Mouse (Mus musculus): Measurements from ENCODE around the gene Ltbp3.

The Ltbp3 gene

GRCm38 (mm10) chr19:5756991-5757636, 16.4 kb downstream of the Ltbp3 start:
- Histone ChIP-seq H3K27me3 (ENCODE audit: control insufficient read depth, insufficient read depth, low read length, poor library complexity, severe bottlenecking) (no peaks in the 10 kb centered on the region), H3K36me3 (ENCODE audit: control insufficient read depth, insufficient read depth, low read length, poor library complexity, severe bottlenecking) (peaks cover 5% of the 10 kb centered on the region)
- no peak for DNase-seq (ENCODE audit: low read depth, low spot score)

GRCm38 (mm10) chr19:5758878-5759403, 18.2 kb downstream of the Ltbp3 start:
- no peak for DNase-seq (ENCODE audit: low read depth, low spot score)
- Histone ChIP-seq H3K36me3 (ENCODE audit: control insufficient read depth, insufficient read depth, low read length, poor library complexity, severe bottlenecking) (peaks cover 5% of the 10 kb centered on the region), H3K27me3 (ENCODE audit: control insufficient read depth, insufficient read depth, low read length, poor library complexity, severe bottlenecking) (no peaks in the 10 kb centered on the region)

DNA sequence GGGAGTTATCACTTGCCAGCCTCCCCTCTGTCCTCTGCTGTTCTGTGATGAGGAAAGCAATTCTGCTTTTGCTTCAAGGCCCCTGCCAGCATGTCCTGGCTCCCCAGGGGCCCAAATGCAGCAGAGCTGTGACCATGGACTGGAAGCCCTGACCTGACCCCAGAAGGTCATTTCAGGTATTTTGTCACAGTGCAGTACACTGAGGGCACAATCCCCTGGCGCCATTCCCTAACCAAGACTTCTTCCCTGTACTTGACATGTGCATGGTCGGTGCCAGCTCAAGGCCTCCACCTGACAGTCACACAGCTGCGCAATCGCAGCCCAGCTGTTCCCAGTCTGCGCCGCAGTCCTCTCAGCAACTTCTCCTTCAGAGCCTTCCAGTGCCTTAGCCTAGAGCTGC, 22.5 kb downstream of the Ltbp3 start:
- no peaks in the 10 kb centered on the region for H3K27me3 ChIP-seq (ENCODE audit: control insufficient read depth, insufficient read depth, low read length, poor library complexity, severe bottlenecking)
- DNase-seq (ENCODE audit: low read depth, low spot score) = no peak
- H3K36me3 ChIP-seq (ENCODE audit: control insufficient read depth, insufficient read depth, low read length, poor library complexity, severe bottlenecking) = peaks cover 11% of the 10 kb centered on the region

GRCm38 (mm10) chr19:5767271-5767670, 26.6 kb downstream of the Ltbp3 start:
- peaks cover 9% of the 10 kb centered on the region for H3K36me3 ChIP-seq (ENCODE audit: control insufficient read depth, insufficient read depth, low read length, poor library complexity, severe bottlenecking)
- no peak for DNase-seq (ENCODE audit: low read depth, low spot score)
- no peaks in the 10 kb centered on the region for H3K27me3 ChIP-seq (ENCODE audit: control insufficient read depth, insufficient read depth, low read length, poor library complexity, severe bottlenecking)

GRCm38 (mm10) chr19:5770311-5770710, 29.6 kb downstream of the Ltbp3 start:
- no peaks in the 10 kb centered on the region for H3K27me3 ChIP-seq (ENCODE audit: control insufficient read depth, insufficient read depth, low read length, poor library complexity, severe bottlenecking)
- DNase-seq (ENCODE audit: low read depth, low spot score) = peak; percentile 29
- peaks cover 5% of the 10 kb centered on the region for H3K36me3 ChIP-seq (ENCODE audit: control insufficient read depth, insufficient read depth, low read length, poor library complexity, severe bottlenecking)

DNA sequence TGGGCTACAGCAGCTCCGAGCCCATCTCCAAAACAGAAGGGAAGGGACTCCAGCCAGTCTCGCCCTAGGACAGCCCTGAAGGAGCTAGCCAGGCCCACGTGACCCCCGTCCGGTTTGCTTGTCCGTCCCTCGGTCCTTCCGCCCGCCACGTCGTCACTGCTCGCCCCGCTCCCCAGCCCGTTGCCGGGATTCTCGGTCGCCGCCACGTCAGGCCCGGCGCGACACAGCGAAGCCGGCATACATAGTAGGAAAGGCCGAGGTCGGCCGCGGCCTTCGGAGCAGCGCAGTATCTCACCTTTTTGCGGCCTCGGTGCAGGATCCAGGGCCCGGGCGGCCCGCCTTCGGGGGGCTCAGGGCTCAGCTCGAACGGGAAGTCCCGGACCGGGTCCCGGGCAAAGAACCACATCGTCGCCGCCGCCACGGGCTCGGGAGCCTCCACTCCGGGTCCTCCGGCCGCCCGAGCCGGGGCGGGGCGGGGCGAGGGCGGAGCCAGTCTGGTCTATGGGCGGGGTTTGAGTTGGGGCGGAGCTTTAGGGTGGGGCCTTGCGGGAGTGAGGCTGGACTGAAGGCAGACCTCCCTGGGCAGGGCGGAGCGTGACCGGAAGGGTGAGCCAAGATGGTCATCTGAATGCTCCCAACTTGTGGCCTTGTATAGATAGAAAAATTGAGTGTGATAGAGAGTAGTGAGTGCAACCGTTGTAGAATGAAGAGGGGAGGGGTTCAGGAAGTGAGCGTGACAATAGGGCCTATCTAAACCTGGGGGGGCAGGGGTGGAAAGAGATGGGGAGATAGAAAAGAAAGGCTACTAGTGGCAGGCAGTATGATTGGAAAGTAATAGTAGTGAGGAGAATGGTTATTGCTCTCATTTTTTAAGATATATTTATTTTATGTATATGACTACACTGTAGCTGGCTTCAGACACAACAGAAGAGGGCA, 30.5 kb downstream of the Ltbp3 start, which contains the start of gene Scyl1:
Gene Scyl1 (minus strand): TSS at position 495 of the 936 bp plus-strand sequence.
- peaks cover 3% of the 10 kb centered on the region; the same call in 1 of the 2 replicates for H3K36me3 ChIP-seq (ENCODE audit: control insufficient read depth, insufficient read depth, low read length, poor library complexity, severe bottlenecking)
- no peaks in the 10 kb centered on the region for H3K27me3 ChIP-seq (ENCODE audit: control insufficient read depth, insufficient read depth, low read length, poor library complexity, severe bottlenecking)
- DNase-seq (ENCODE audit: low read depth, low spot score) = peak; percentile 89

DNA sequence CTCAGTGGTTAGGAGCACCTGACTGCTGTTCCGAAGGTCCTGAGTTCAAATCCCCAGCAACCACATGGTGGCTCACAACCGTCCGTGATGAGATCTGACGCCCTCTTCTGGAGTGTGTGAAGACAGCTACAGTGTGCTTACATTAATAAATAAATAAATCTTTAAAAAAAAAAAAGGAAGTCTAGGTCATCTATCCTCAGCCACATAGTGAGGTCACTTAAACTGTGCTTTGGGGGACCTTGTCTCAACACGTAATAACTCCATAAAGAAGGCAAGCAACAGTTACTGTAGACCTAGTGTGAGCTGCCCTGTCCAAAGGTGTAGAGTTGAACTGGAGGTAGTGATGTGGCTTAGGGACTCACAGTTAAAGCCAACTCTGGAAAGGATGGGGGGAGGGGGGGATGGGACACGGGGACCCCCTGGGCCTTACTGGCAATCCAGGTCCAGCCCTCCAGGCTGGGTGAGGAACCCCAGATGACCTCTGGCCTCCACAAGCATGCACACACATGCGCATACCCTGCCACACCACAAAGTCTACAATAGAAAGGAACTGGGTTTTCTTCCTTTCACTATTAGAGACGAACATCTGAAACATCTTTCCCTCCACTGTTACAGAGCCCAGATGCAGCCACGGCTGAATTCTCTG, 36.8 kb downstream of the Ltbp3 start:
- Histone ChIP-seq H3K36me3 (ENCODE audit: control insufficient read depth, insufficient read depth, low read length, poor library complexity, severe bottlenecking) (no peaks in the 10 kb centered on the region), H3K27me3 (ENCODE audit: control insufficient read depth, insufficient read depth, low read length, poor library complexity, severe bottlenecking) (no peaks in the 10 kb centered on the region)
- DNase-seq (ENCODE audit: low read depth, low spot score) = no peak

DNA sequence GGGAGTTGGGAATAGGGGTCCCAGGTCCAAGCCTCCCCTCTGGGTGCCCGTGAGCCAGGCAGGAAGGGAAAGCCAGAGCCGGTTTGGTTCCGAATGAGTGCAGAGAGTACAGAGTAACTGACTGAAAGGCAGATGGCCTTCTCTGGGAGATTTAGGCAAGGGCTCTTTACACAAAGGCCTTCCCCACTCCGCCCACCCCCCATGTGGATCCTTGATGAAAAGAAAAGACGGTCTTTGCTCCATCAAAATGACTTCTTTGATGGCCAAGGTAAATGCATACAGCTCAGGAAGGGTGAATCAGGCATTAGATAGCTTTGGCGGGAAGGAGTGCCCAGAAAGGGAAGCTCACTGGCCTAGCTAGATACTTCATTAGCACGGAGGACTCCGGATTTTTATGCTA, 37.6 kb downstream of the Ltbp3 start:
- no peak for DNase-seq (ENCODE audit: low read depth, low spot score)
- no peaks in the 10 kb centered on the region for H3K36me3 ChIP-seq (ENCODE audit: control insufficient read depth, insufficient read depth, low read length, poor library complexity, severe bottlenecking)
- no peaks in the 10 kb centered on the region for H3K27me3 ChIP-seq (ENCODE audit: control insufficient read depth, insufficient read depth, low read length, poor library complexity, severe bottlenecking)

DNA sequence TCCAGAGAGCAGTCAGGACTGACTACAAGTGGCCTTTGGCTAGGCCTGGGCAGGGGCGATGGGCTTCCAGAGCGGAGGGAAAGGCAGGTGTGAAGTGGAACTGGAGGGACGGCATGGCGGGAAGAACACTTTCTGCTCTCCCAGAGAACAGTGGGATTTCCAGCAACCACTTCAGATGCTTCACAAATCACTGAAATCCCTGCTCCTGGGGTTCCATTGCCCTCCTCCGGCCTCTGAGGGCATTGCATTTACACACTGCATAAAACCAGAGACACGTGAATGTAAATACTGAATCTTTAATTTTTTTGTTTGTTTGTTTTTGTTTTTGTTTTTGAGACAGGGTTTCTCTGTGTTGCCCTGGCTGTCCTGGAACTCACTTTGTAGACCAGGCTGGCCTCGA, 39.5 kb downstream of the Ltbp3 start:
- no peaks in the 10 kb centered on the region for H3K27me3 ChIP-seq (ENCODE audit: control insufficient read depth, insufficient read depth, low read length, poor library complexity, severe bottlenecking)
- H3K36me3 ChIP-seq (ENCODE audit: control insufficient read depth, insufficient read depth, low read length, poor library complexity, severe bottlenecking) = no peaks in the 10 kb centered on the region
- peak; percentile 27 for DNase-seq (ENCODE audit: low read depth, low spot score)

DNA sequence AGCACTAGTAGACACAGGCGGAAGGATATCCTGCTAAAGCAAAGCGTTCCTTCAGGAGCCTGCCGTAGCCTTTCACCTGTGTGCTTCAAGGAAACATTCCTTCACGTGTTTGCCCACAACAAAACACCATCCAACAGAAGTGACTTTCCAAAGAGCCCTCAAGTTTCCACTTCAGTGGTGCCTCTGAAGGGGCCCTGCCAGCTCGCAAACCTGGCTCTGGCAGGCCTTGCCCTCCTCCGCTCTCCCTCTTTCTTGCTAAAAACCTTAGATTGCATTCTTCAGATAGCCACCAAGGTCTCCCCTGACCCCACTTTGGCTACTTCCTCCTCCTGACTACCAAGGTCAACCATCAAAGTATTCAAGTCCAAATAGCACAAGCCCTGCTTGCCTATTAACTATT, 40.8 kb downstream of the Ltbp3 start:
- Histone ChIP-seq H3K27me3 (ENCODE audit: control insufficient read depth, insufficient read depth, low read length, poor library complexity, severe bottlenecking) (no peaks in the 10 kb centered on the region), H3K36me3 (ENCODE audit: control insufficient read depth, insufficient read depth, low read length, poor library complexity, severe bottlenecking) (no peaks in the 10 kb centered on the region)
- no peak for DNase-seq (ENCODE audit: low read depth, low spot score)

- no peaks in the 10 kb centered on the region for H3K27me3 ChIP-seq (ENCODE audit: control insufficient read depth, insufficient read depth, low read length, poor library complexity, severe bottlenecking)
These were observed 41.4 kb downstream of the Ltbp3 start for GRCm38 (mm10) chr19:5782121-5782520.

GRCm38 (mm10) chr19:5784958-5785577, 44.4 kb downstream of the Ltbp3 start:
- Histone ChIP-seq H3K27me3 (ENCODE audit: control insufficient read depth, insufficient read depth, low read length, poor library complexity, severe bottlenecking) (no peaks in the 10 kb centered on the region), H3K36me3 (ENCODE audit: control insufficient read depth, insufficient read depth, low read length, poor library complexity, severe bottlenecking) (no peaks in the 10 kb centered on the region)
- no peak for DNase-seq (ENCODE audit: low read depth, low spot score)

More at GRCm38 (mm10) chr19:5782121-5782520, 41.4 kb downstream of the Ltbp3 start:
- no peak for DNase-seq (ENCODE audit: low read depth, low spot score)
- H3K36me3 ChIP-seq (ENCODE audit: control insufficient read depth, insufficient read depth, low read length, poor library complexity, severe bottlenecking) = no peaks in the 10 kb centered on the region

GRCm38 (mm10) chr19:5786441-5787114, 45.9 kb downstream of the Ltbp3 start:
- Histone ChIP-seq H3K27me3 (ENCODE audit: control insufficient read depth, insufficient read depth, low read length, poor library complexity, severe bottlenecking) (no peaks in the 10 kb centered on the region), H3K36me3 (ENCODE audit: control insufficient read depth, insufficient read depth, low read length, poor library complexity, severe bottlenecking) (no peaks in the 10 kb centered on the region)
- DNase-seq (ENCODE audit: low read depth, low spot score) = peak; percentile 94

GRCm38 (mm10) chr19:5787128-5787635, 46.5 kb downstream of the Ltbp3 start:
- DNase-seq (ENCODE audit: low read depth, low spot score) = peak; percentile 93
- no peaks in the 10 kb centered on the region for H3K36me3 ChIP-seq (ENCODE audit: control insufficient read depth, insufficient read depth, low read length, poor library complexity, severe bottlenecking)
- H3K27me3 ChIP-seq (ENCODE audit: control insufficient read depth, insufficient read depth, low read length, poor library complexity, severe bottlenecking) = no peaks in the 10 kb centered on the region
